Mouse (Mus musculus): ENCODE results near the gene Pla2g4d. TPM values are rescaled to one million over a fixed set of nuclear protein-coding genes. Genes with fewer than 3 reads are reported as not detected.

Pla2g4d gene
- polyA plus RNA-seq, 1 experiment from 2014 or later = not detected

DNA sequence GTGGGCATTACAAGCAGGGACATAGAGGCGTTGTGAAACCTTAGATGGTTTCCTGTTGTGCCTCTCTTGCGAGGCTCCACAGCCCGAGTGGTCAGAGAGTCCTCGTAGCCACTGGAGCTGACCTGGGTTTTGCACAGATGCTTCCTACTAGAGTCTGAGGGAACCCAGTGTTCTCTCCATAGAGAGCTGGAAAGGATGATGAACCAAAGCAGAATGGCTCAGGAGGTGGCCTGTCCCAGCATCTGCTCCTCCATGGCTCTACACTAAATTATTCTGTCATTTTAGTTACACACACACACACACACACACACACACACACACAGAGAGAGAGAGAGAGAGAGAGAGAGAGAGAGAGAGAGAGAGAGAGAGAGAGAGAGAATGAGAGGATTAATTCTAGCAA is 3.4 kb downstream of the Pla2g4d start:
- H3K4me3 ChIP-seq = no peak overlapping the region
- no peak overlapping the region for H3K27ac ChIP-seq
- no peaks in the 10 kb centered on the region for H3K4me1 ChIP-seq (replicated peaks)
- no peak for ATAC-seq (ENCODE audit: low FRiP score)
- H3K9me3 ChIP-seq = no peaks in the 10 kb centered on the region
- H3K4me2 ChIP-seq = no peak overlapping the region
- H3K36me3 ChIP-seq = no peaks in the 10 kb centered on the region
- H3K9ac ChIP-seq = no peak overlapping the region
- no peaks in the 10 kb centered on the region for H3K27me3 ChIP-seq
- 75% methylated on average over 4 of the region's 4 CpGs for WGBS

- H3K4me2 ChIP-seq = no peak overlapping the region
- no peak for ATAC-seq (ENCODE audit: low FRiP score)
- no peak overlapping the region for H3K9ac ChIP-seq
- H3K27me3 ChIP-seq = no peaks in the 10 kb centered on the region
- no peaks in the 10 kb centered on the region for H3K4me1 ChIP-seq (replicated peaks)
- no peaks in the 10 kb centered on the region for H3K36me3 ChIP-seq
- no peaks in the 10 kb centered on the region for H3K9me3 ChIP-seq
- H3K27ac ChIP-seq = no peak overlapping the region
- H3K4me3 ChIP-seq = no peak overlapping the region
These were observed 4.3 kb downstream of the Pla2g4d start for GRCm38 (mm10) chr2:120284705-120285104.

DNA sequence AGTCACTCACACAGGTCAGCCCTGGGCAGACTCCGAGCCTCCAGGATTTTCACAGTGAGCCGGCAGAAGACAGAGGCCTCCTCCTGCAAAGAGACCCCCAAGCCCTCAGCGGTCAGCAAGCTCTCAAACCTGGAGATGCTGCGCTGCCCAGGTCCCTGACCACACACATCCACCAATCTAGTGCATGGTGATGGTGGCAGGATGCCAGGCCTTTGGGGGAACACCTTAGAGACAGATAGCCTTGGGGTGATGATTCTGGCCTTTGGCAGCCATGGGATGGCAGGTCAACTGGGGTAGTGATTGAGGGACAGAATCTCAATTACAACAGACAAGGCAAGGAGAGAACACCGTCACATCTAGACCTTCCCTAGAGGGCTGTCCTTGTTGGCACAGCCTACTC is 4.9 kb downstream of the Pla2g4d start:
- H3K4me3 ChIP-seq = no peak overlapping the region

DNA sequence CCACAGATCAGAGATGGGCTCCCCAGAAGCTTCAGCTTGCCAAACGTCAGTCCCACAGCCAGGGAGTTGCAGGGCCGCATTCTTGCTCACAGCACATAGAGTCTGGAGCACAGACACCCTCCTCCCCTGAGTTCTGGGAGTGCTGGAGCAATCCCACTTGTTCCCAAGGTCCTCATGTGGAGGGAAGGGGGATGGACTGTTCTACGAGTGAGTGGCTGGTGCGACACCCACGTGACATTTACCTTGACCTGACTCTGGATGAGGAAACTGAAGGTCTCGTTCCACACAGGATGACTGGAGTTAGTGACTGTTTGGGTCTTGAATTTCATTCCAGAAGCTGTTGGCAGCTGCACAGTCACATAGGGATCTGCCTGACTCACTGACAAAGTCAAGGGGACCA is 5.4 kb downstream of the Pla2g4d start:
- Histone ChIP-seq H3K4me3 (no peak overlapping the region), H3K4me2 (no peak overlapping the region), H3K4me1 (replicated peaks) (no peaks in the 10 kb centered on the region), H3K9ac (no peak overlapping the region), H3K27ac (no peak overlapping the region), H3K27me3 (no peaks in the 10 kb centered on the region), H3K9me3 (no peaks in the 10 kb centered on the region), H3K36me3 (no peaks in the 10 kb centered on the region)
- 70% methylated on average over 6 of the region's 6 CpGs for WGBS
- no peak for ATAC-seq (ENCODE audit: low FRiP score)

More for the DNA sequence above, 4.9 kb downstream of the Pla2g4d start:
- no peaks in the 10 kb centered on the region for H3K9me3 ChIP-seq
- no peaks in the 10 kb centered on the region for H3K27me3 ChIP-seq
- H3K36me3 ChIP-seq = no peaks in the 10 kb centered on the region
- no peak overlapping the region for H3K9ac ChIP-seq
- no peak overlapping the region for H3K27ac ChIP-seq
- H3K4me2 ChIP-seq = no peak overlapping the region
- ATAC-seq (ENCODE audit: low FRiP score) = no peak
- no peaks in the 10 kb centered on the region for H3K4me1 ChIP-seq (replicated peaks)
- 90% methylated on average over 5 of the region's 5 CpGs for WGBS

DNA sequence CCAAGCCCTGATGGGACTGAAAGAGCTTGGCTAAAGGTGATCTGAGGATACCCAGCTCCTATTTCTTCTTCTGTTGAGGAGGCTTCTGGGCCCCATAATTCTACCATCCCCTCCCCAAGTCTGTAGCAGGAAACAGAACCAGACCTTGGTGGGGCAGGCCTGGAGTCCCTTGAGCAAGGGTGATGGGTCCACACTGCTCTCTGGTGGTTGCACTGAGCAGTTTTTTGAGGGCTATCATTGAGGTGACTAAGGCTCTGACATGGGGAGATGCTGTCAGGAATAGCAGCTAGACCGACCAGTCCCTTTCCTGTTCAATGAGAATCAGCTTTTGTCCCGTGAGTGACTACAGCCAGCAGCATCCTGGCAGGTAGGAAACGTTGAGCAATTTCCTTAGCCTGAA is 7.8 kb downstream of the Pla2g4d start:
- Histone ChIP-seq H3K9ac (no peak overlapping the region), H3K4me3 (no peak overlapping the region), H3K4me1 (replicated peaks) (no peaks in the 10 kb centered on the region), H3K36me3 (no peaks in the 10 kb centered on the region), H3K4me2 (no peak overlapping the region), H3K9me3 (no peaks in the 10 kb centered on the region), H3K27ac (no peak overlapping the region), H3K27me3 (no peaks in the 10 kb centered on the region)
- ATAC-seq (ENCODE audit: low FRiP score) = no peak
- WGBS = 63% methylated on average over 3 of the region's 3 CpGs

- Histone ChIP-seq H3K27ac (no peak overlapping the region), H3K27me3 (no peaks in the 10 kb centered on the region), H3K4me1 (replicated peaks) (no peaks in the 10 kb centered on the region), H3K36me3 (no peaks in the 10 kb centered on the region), H3K4me3 (no peak overlapping the region), H3K4me2 (no peak overlapping the region), H3K9me3 (no peaks in the 10 kb centered on the region), H3K9ac (no peak overlapping the region)
- WGBS = 20% methylated on average over 8 of the region's 8 CpGs
- ATAC-seq (ENCODE audit: low FRiP score) = no peak
These were observed 9.0 kb downstream of the Pla2g4d start for GRCm38 (mm10) chr2:120279961-120280360.

GRCm38 (mm10) chr2:120276951-120277350 is 12.0 kb downstream of the Pla2g4d start:
- no peak for ATAC-seq (ENCODE audit: low FRiP score)
- H3K9me3 ChIP-seq = no peaks in the 10 kb centered on the region
- no peaks in the 10 kb centered on the region for H3K36me3 ChIP-seq
- H3K27ac ChIP-seq = no peak overlapping the region
- H3K4me2 ChIP-seq = no peak overlapping the region
- no peaks in the 10 kb centered on the region for H3K4me1 ChIP-seq (replicated peaks)
- no peak overlapping the region for H3K4me3 ChIP-seq
- H3K9ac ChIP-seq = no peak overlapping the region
- WGBS = 84% methylated on average over 4 of the region's 4 CpGs
- no peaks in the 10 kb centered on the region for H3K27me3 ChIP-seq

DNA sequence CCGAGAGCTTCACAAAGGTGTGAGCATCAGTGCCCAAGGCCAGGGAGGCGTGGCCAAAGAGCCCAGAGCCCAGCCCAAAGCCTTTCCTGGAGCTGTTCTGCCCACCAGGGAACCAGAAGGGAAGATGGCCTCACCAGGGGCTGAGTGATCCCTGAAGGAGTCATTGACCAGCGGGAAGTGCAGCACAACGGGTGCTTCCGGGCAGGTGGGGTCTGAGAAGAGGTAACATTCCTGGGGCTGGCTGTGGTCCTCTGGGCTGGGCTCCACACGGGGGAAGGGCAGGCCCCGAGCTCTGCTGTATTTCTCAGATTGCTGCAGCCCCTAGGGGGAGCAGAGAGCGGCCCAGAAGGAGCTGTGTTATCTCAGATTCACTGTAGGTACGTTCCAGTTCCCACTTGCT is 20.4 kb downstream of the Pla2g4d start:
- no peaks in the 10 kb centered on the region for H3K9me3 ChIP-seq
- H3K27ac ChIP-seq = no peak overlapping the region
- no peak overlapping the region for H3K4me3 ChIP-seq
- no peak for ATAC-seq (ENCODE audit: low FRiP score)
- H3K4me2 ChIP-seq = peak overlapping the region; percentile 10; the same call in 1 of the 2 replicates
- H3K27me3 ChIP-seq = peaks cover 12% of the 10 kb centered on the region; the same call in 1 of the 2 replicates
- 2% methylated on average over 9 of the region's 9 CpGs for WGBS
- peaks cover 14% of the 10 kb centered on the region for H3K4me1 ChIP-seq (replicated peaks)
- H3K36me3 ChIP-seq = no peaks in the 10 kb centered on the region
- peak overlapping the region; percentile 31; the same call in 1 of the 2 replicates for H3K9ac ChIP-seq

DNA sequence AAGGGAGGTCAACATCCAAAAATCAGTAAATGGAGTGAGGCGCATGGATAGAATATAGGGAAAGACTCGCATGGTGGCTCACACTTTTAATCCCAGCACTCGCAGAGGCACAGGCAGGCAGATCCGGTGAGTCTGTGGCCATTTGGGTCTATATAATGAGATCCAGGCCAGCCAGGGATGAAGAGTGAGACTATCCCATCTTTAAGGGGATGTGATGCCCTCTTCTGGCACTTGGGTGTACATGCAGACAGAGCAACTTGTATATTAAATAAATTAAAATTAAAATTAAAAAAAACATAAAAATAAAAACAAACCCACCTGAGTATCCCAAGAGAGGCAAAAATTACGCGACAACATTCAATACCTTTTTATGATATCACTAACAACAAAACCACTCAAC is 23.5 kb downstream of the Pla2g4d start:
- no peak overlapping the region for H3K27ac ChIP-seq
- peaks cover 14% of the 10 kb centered on the region for H3K4me1 ChIP-seq (replicated peaks)
- no peaks in the 10 kb centered on the region for H3K9me3 ChIP-seq
- H3K4me3 ChIP-seq = no peak overlapping the region
- no peak for ATAC-seq (ENCODE audit: low FRiP score)
- WGBS = 74% methylated on average over 6 of the region's 6 CpGs
- peaks cover 12% of the 10 kb centered on the region; the same call in 1 of the 2 replicates for H3K27me3 ChIP-seq
- H3K9ac ChIP-seq = no peak overlapping the region
- no peaks in the 10 kb centered on the region for H3K36me3 ChIP-seq
- H3K4me2 ChIP-seq = no peak overlapping the region

DNA sequence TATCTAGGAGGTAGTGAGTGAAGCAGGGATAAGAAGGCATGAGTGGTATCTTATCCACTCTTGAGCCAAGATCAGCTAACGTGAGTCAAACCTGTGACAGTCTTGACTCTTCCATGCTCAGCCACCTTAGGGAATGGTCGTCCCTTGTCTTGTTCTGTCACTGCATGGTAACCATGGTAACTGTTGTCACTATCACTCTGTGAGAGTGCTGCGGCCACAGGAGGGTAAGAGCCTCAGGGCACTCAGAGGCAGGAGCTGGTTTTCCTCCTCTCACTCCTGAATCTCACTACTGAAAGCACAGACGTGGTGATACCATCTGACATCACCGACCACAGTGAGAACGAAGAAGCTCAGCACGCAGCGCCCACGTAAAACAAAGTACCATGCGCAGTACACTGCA is 24.1 kb downstream of the Pla2g4d start:
- peaks cover 14% of the 10 kb centered on the region for H3K4me1 ChIP-seq (replicated peaks)
- no peak for ATAC-seq (ENCODE audit: low FRiP score)
- peaks cover 12% of the 10 kb centered on the region; the same call in 1 of the 2 replicates for H3K27me3 ChIP-seq
- H3K4me2 ChIP-seq = no peak overlapping the region
- H3K4me3 ChIP-seq = no peak overlapping the region
- WGBS = 64% methylated on average over 10 of the region's 10 CpGs
- H3K36me3 ChIP-seq = no peaks in the 10 kb centered on the region
- H3K9me3 ChIP-seq = no peaks in the 10 kb centered on the region
- no peak overlapping the region for H3K27ac ChIP-seq
- no peak overlapping the region for H3K9ac ChIP-seq

DNA sequence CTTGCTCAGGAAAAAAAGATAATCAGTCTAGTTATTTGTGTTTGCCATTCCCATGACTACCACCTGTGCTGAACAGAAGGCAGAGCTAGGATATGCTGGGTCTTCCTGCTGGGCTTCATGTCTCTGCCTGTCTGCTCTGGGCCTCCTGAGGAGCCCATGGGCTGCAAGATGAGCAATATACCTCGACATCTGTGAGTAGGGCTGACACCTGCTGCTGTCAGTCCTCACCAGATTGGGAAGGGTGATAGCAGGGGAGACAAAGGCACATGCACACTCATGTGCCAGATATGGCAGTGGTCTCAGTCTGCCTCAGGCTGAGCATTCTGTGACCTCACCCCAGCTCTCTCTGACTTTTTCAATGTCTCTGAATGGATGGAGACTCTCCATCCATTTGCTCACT is 26.1 kb downstream of the Pla2g4d start:
- Histone ChIP-seq H3K27me3 (no peaks in the 10 kb centered on the region), H3K4me3 (no peak overlapping the region)

DNA sequence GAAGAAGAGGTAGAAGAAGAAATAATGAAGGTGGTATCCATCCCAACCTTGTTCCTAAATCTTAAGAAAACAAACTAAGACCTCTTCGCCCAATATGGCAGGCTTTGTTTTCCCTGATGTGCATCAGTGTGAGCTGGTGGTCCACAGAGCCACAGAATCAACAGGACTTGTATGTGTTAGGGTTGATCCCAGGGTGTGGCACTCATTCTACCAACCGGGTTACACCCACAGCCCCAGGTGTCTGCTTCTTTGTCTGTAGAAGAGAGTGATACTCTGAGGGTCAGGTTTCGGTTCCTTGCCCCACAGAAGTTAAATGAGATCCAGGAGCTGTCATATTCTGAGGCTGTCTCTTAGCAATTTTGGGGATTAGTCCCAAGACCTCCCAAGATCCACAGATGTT is 27.7 kb downstream of the Pla2g4d start:
- peaks cover 10% of the 10 kb centered on the region; the same call in 1 of the 2 replicates for H3K4me1 ChIP-seq (replicated peaks)
- H3K9me3 ChIP-seq = no peaks in the 10 kb centered on the region
- no peak overlapping the region for H3K4me2 ChIP-seq
- H3K36me3 ChIP-seq = no peaks in the 10 kb centered on the region
- no peak overlapping the region for H3K9ac ChIP-seq
- no peaks in the 10 kb centered on the region for H3K27me3 ChIP-seq
- 76% methylated on average over 3 of the region's 3 CpGs for WGBS
- no peak for ATAC-seq (ENCODE audit: low FRiP score)
- no peak overlapping the region for H3K27ac ChIP-seq
- no peak overlapping the region for H3K4me3 ChIP-seq

More for the DNA sequence above, 26.1 kb downstream of the Pla2g4d start:
- no peaks in the 10 kb centered on the region for H3K9me3 ChIP-seq
- H3K9ac ChIP-seq = no peak overlapping the region
- H3K4me1 ChIP-seq (replicated peaks) = peaks cover 10% of the 10 kb centered on the region; the same call in 1 of the 2 replicates
- no peak overlapping the region for H3K27ac ChIP-seq
- ATAC-seq (ENCODE audit: low FRiP score) = no peak
- H3K36me3 ChIP-seq = no peaks in the 10 kb centered on the region
- no peak overlapping the region for H3K4me2 ChIP-seq
- WGBS = 42% methylated on average over 1 of the region's 1 CpGs

GRCm38 (mm10) chr2:120256259-120256658 is 32.7 kb downstream of the Pla2g4d start:
- H3K4me2 ChIP-seq = no peak overlapping the region
- H3K27ac ChIP-seq = no peak overlapping the region
- no peak for ATAC-seq (ENCODE audit: low FRiP score)
- no peak overlapping the region for H3K4me3 ChIP-seq
- H3K9me3 ChIP-seq = no peaks in the 10 kb centered on the region
- no peaks in the 10 kb centered on the region for H3K4me1 ChIP-seq (replicated peaks)
- H3K36me3 ChIP-seq = no peaks in the 10 kb centered on the region
- H3K9ac ChIP-seq = no peak overlapping the region
- H3K27me3 ChIP-seq = no peaks in the 10 kb centered on the region
